Mouse (Mus musculus) large intestine, adult 2 months (tissue): Measurements from ENCODE around the gene Mki67. TPM values are rescaled to one million over a fixed set of nuclear protein-coding genes. Genes with fewer than 3 reads are reported as not detected.

Source experiments
- DNase-seq: peaks from one replicate; pipeline ENCODE4 v3.0.0-alpha.2; 2012; ENCODE audit warnings: low read depth, low spot score
- WGBS: fragments of 180-500 bp; shearing (Covaris S2); methylation state at CpG from one replicate; pipeline ENCODE4 v1.1.7; 2018; 5-methylcytosine and 5-hydroxymethylcytosine counted together
- polyA plus RNA-seq: library from polyadenylated mRNA; depleted of rRNA; stranded (reverse); fragments of >200 nt; gene quantifications from 2 replicates; pipeline ENCODE4 v1.2.3, GENCODE M21; 2012

Gene Mki67
- polyA plus RNA-seq, 1 experiment, result 4.5 TPM

DNA sequence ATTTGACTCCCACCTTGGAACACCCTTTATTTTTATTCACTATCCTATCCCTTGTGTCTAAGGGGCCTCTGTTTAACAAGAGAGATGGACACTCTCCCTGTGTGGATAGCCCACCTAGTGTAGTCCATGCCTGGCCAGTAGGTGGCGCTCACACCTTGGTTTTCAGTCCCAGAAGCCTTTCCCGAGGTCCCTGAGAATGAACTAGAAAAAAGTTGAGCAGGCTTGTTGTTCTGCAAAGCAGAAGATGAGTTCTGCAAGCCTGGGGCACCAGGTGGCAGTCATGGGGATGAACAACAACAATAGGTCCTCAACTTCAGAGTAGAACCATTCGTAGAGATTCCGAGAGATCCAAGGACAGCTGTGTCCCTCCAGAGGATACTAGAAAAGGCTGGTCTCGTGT, 35.8 kb downstream of the Mki67 start:
- WGBS, result 56% methylated on average over 5 of the region's 5 CpGs
- peak; percentile 37 for DNase-seq

DNA sequence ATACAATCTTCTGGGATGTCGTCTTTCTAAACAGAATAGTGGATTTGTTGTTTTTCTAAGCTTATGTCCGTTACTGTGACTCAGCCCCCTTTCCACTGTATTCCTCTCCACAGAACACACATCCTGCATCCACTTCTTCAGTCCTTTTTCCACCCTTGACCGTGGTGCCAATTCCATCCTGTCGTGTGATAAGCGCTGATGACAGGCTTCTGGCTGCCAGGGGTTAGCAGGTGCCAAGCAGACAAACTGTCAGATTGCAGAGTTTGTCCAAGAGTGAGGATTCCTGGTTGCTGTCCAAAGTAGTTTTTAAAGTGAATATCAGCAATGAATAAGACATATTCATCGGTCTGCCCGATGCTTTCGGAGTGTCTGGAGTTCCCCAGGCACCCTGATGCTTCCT, 39.4 kb downstream of the Mki67 start:
- no peak for DNase-seq
- WGBS, result 74% methylated on average over 8 of the region's 8 CpGs

DNA sequence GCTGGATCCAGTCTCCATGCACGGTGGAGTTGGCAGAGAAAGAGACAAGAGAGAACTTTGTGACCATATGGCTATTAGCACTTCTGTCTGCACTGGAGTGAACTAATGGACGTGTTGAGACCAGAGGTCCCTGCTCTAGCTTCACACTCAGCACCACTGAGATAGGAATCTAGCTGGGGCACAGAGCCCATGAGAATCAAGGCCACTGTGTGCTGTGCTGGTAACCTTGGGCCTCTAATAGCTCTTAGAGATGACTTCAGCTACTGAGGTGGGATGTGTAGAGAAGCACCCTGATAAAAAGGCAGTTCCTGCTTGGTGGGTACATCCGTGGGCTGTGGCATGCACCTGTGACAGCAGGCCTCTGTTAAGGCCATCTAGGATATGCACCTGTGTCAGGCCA, 42.6 kb downstream of the Mki67 start:
- no peak for DNase-seq
- 72% methylated on average over 3 of the region's 3 CpGs for WGBS

DNA sequence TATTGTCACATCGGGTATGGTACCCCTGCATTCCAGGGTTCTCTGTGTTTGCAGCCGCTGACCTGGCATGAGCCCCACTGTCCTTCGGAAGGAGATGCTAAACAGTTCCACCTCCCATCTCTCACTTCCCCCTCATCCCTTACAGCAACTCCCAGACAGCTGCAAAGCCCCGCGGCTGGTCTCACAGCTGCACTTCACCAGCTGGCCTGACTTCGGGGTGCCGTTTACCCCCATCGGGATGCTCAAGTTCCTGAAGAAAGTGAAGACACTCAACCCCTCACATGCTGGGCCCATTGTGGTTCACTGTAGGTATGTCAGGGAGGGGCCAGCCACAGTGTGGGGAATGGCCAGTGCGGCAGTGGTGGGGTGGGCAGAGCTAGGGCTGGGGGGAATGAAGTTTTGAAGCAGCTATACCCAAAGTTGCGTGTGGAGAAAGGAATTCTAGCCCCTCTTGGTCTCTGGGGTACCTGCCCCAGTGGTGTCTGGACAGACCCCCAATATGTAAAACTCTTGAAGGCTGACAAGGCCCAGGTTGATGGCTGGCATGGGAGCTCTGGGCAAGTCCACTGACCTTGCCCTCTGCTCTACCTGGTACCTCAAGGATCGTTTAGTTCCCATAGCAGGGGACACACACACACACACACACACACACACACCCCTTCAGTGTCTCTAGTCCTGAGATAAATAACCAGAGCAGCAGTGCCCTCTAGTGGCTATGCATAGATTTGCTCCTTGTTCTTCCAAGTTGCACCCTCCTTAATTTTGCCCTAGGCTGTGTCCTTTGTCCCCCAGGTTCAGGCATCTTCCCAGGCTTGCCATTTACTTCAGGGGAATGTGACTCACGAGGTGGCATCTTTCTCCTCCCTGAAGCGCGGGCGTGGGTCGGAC, 47.1 kb downstream of the Mki67 start:
- WGBS, result 44% methylated on average over 16 of the region's 16 CpGs
- peak; percentile 10 for DNase-seq

DNA sequence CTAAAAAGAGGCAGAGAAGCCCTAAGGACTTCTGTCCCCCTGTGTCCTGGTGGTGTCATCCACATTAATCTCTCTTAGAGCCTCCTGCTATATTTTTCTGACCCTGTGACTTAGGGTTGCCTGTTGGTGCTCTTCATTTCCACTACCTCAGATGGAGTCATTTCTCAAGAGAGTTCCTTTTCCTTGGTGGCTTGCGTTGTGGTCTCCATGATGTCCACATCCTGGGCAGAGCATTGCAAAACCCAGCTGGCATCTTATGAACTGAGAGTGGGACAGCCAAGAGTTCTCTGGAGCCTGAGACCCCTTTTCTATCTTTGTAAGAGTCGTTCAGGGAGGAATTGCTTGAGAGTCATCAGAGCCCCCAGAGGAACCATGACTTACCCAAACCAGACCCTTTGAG, 49.8 kb downstream of the Mki67 start:
- no peak for DNase-seq
- 78% methylated on average over 2 of the region's 2 CpGs for WGBS

DNA sequence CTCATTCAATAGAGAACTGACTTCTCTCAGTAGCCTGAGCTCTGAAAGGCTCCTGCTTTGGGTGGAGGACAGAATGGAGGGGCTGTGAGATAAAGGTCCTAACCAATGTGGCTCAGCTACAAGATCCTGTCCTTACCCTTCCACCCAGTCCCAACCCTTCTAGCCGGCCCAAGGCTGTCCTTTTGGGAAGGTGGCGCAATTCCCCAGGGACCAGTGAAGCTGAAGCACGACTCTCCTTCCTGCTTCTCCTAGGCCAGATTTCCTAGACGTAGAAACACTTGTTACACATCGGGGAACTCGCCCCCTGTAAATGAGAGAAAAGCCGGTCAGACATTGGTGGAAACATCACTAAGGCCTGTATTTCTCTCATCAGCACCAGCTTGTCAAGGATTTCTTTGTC, 52.0 kb downstream of the Mki67 start:
- no peak for DNase-seq
- WGBS, result 76% methylated on average over 7 of the region's 7 CpGs

DNA sequence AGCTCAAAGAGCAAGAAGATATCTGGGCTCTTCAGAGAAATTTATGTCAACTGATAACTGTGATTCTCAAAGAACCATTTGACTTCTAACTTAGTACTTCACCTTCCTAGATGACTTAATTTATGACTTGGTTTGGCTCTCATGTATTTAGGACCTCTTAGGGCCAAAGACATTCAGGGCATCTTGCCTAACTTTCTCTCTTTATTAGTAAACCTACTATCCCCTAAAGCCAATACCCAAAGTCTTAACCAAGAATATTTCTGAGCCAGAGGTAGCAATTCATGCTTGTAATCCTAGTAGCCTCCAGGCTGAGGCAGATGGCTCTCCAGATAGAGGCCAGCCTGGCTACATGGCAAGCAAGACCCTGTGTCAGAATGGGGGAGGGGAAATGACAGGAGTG, 55.8 kb downstream of the Mki67 start:
- no peak for DNase-seq

DNA sequence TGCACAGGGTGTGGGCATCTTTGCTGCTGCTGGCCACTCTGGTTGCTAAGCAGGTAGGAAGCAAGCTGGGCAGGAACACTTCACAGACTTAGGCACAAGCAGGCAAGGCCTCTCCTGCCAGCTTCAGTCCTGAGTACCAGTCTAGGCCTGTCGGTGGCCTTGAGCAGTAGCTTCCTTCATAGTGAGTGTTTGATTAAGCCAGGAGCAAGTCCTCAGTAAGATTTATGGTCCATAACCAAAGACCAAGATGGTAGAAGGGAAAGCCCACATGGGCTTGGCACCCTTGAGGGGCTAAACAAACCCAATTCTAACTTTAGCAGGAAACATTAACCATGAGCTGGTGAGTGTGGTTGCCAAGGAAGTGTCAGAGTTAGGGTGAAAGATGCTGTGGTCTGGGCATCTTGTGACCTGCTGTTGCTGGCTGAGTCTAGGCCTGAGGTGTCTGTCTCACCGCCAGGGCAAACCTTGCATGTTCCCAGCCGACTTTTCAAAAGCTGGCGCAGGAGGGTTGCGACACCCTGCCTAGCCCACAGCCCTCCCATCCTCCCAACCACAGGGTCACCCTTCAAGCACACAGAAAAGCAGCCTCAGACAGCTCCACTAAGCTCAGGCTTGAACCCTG, 56.7 kb downstream of the Mki67 start:
- 79% methylated on average over 5 of the region's 5 CpGs for WGBS
- DNase-seq, result no peak

DNA sequence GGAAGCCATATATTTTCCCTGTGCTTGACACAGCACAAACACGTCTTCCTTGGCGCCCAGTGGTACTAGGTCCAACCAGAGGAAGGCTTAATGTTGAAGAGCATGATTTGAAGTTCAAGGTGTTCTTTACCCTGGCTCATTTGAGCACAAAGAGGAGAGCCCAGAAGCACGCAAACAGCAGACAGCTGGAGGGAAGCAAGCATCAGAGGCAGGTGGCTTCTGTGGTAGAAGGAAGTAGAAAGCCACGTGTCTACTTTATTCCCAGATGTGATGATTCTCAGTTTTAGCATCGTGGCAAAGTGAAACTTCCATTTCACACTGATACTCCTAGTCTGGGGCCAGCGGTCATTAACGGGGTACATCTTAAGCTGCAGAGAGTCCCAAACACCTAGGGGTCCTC, 58.0 kb downstream of the Mki67 start:
- no peak for DNase-seq
- WGBS, result 77% methylated on average over 7 of the region's 7 CpGs

DNA sequence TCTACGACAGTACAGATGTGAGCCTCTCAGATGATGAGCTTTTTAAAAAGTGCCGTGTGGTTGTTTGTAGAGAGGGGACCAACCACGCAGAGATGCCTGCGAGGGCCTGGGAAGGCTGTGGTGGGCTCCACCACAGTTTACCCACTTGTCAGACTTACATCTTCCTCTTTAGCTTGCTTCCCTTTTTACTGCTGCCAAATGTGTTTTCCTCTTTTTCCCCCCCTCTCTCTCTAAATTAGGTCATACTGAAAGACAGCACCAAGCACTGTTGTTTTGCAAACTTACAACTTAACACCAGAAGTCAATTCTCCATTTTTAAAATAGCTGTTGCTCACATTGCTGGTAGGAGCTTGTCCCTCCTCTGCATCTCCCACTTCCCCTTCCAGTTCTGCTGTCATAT, 61.0 kb downstream of the Mki67 start:
- no peak for DNase-seq

DNA sequence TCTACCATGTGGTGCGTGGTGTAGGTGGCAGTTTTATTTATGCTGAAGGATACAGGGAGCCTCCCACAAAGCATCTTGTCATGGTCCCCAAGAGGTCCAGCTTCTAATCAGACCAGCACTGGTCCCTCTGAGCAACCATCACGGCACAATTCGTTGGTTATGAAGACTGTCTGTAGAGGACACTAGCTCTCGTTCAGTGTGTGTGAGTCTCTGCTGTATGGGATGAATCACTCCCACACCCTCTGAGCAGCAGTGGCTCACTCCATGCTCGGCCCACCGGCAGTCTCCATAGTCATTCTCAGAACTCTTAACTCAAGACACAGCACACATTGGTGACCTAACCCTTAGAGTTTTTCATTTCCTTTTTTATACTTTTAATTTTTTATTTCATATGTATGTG, 61.9 kb downstream of the Mki67 start:
- DNase-seq, result no peak
- 86% methylated on average over 6 of the region's 6 CpGs for whole genome bisulfite sequencing

More for the DNA sequence above, 61.0 kb downstream of the Mki67 start:
- WGBS, result 79% methylated on average over 4 of the region's 4 CpGs

DNA sequence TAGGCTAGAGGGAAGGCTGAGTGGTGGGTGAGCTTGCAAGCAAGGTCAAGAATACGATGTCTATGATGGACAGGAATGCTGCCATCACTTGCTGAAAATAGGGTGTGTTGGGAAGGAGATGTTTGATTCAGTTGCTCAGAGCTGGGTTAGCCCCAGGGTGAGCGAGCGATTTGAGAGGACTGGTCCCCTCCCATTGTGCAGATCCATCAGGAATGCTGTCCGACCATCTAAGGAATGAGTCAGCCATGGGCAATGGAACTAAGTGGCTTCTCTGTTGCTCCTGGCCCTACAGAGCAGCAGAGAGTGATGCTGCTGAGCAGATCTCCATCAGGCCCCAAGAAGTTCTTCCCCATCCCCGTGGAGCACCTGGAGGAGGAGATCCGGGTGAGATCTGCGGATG, 62.6 kb downstream of the Mki67 start:
- WGBS, result 89% methylated on average over 7 of the region's 7 CpGs
- no peak for DNase-seq

DNA sequence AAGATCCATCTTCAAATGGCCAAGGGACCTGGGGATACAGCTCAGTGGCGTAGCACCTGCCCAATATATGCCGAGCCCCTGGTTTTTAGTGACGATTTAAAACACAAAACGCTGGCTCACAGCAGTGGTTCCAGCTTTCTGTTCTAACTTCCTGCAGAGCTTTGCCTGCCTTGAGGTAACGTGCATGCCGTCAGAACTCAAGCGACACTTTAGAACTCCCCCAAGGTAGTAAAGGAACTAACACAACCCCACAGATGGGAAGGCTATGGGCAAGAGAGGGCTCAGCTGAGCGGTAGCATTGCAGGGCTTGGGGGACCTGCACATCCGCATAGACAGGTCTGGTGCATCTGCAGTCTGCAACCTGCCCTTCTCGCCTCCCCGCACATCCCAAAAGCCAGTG, 63.4 kb downstream of the Mki67 start:
- DNase-seq, result no peak
- 80% methylated on average over 11 of the region's 11 CpGs for WGBS

DNA sequence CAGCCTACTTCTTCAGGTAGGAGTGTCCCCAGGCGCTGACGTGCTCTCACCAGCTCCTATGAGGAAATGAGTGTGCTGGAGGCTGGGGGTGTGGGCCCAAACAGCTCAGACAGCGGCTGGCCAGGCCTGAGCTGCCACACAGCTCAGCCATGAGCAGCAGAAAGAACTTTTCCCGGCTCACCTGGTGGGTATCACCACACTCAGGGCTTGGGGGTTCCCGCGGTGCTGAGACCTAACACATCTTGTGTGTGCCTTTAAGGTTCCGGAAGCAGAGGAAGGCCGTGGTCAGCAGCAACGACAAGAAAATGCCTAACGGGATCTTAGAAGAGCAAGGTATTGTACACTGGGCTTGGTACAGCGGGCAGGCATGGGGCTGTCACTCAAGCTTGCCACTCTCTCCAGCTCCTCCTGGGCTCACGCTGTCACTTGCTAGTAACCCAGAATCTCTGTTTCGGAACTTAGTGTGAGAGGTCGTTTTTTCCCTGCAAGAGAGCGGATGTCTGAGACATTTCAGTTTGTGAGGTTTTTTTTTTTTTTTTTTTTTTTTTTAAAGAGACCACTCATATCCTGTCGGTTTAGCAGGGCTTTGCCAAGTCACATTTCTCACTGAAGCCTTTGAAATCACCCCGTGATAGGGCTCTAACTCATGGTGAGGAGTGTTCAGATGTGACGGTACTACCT, 64.2 kb downstream of the Mki67 start:
- WGBS, result 47% methylated on average over 18 of the region's 18 CpGs
- no peak for DNase-seq

DNA sequence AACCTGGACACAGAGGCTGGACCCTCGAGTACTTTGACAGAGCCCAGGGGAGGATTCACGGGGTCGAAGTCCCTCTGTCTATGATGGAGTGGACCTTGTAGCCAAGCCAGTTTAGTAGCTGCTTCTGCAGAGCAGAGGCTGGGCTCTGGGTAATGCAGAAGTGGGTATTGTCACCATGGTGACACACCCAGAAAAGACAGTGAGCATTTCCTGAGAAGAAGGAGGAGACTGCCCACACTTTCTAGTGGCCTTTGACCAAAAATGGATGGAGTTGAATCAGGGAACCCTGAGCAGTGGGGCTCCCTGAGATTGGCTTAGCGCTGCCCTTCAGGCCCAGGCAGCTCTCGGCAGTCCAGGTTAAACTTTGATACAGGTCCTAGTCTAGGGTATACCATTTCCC, 66.1 kb downstream of the Mki67 start:
- WGBS, result 75% methylated on average over 5 of the region's 5 CpGs
- DNase-seq, result no peak

DNA sequence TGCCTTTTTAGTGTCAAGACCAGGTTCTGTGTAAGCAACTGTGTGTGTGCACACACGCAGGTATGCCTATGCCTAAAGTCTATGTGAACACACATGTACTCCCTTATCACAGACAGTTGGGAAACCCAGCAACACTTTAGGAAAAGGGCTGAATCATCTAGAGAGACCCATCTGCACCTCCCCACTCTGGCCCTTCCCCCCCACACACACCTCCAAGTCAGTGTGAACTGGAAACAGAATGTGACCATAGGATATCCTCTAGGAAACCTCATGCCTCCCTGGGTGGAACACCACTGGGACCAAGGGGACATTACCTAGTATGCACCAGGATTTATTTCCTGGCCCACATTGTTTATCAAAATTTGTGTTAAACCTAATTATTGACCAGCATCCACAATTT, 66.9 kb downstream of the Mki67 start:
- WGBS, result 82% methylated on average over 1 of the region's 1 CpGs
- no peak for DNase-seq

DNA sequence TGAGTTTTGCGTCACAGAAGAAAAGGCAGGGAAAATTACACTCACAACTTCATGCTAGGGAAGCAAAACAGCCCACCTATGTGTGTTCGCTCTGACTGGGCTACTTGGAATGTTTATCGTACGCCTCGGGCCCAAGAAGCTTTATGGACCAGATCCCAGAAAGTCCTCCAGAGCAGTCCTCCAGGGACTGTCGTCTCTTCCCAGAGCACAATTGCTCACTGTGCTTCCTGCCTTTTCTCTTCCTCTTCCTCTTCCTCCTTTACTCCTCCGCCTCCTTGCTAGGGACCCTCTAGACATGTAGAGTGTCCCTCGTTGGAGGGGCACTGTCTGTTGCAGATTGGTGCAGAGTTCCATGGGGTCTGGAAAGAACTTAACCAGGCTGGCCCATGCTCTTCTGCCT, 67.3 kb downstream of the Mki67 start:
- 76% methylated on average over 8 of the region's 8 CpGs for WGBS
- DNase-seq, result no peak

DNA sequence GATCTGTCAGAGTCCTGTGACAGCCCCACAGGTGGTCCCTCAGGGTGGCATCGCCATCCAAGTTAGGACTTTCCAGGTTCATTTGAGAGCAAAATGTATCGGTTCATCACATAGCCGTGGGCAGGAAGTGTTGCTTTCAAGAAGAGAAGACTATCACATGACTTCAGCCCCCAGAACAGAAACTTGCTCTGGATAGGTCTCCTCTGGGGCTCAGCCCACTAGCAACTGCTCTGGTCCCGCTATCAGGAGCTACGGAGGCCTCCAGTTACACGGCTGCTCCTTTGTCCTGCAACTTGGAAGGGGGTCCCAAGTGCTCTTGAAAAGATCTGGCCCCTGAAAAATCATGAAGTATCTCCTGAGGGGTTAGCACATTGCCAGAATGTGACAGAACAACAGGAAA, 69.2 kb downstream of the Mki67 start:
- no peak for DNase-seq
- 81% methylated on average over 6 of the region's 6 CpGs for WGBS

DNA sequence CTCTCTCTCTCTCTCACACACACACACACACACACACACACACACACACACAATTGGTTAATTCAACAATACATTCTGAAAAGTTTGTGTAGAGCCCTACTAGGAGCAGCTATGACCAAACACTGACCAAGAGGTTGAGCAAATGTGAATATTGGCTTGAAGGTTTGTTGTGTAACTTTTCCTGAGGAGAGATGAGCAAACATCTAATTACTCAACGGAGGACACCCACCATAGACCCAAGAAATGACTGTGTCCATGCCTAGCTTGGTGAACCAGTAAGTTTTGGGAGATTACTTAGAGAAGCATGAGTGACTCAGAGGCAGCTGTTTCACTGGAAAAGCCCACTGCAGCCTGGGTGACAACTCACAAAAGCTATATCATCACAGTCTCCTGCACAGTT, 71.7 kb downstream of the Mki67 start:
- DNase-seq, result no peak
- WGBS, result 79% methylated on average over 1 of the region's 1 CpGs

DNA sequence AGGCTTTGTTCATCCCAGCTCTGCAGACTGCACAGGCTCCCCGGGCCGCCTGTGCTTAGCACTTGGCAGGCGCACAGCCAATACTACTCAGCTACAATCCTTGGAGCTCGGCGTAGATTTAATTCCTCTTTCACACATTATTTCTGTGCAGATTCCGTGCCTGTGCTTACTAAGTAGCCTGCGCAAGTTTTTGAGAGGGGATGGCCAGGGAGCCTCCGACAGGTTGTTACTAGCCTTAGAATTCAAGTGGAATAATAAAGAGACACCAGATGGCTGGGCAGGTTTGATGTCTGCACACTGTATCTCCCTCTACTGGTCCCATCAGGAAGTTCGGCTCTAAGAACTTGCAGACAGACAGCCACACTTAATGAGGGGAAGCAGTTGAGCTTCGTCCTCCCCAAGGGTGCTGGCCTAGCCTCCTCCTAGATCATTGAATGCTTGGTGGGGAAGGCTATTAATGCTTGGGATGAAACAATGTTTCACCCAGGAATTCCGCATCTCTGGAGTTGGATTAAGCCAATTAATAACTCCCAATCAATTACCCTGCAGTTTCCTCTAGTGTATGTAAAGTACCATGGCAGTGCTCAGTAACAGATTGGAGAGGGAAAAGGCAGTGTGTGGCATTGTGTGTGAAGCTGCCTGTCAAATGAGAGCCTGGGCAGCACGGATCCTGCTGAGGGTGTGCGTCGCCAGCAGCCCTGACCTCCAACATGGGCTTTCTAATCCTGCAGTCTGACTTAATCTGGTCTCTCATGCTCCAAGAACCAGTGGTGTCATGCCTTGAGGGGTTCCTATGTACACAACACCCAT, 74.3 kb downstream of the Mki67 start:
- no peak for DNase-seq
- 56% methylated on average over 14 of the region's 14 CpGs for WGBS
